Mouse (Mus musculus): ENCODE data around the gene Lzic. TPM values are rescaled to one million over a fixed set of nuclear protein-coding genes. Genes with fewer than 3 reads are reported as not detected.

Lzic gene
- total RNA-seq, 2 experiments from 2014 or later, result 13.1 to 16.1 TPM

DNA sequence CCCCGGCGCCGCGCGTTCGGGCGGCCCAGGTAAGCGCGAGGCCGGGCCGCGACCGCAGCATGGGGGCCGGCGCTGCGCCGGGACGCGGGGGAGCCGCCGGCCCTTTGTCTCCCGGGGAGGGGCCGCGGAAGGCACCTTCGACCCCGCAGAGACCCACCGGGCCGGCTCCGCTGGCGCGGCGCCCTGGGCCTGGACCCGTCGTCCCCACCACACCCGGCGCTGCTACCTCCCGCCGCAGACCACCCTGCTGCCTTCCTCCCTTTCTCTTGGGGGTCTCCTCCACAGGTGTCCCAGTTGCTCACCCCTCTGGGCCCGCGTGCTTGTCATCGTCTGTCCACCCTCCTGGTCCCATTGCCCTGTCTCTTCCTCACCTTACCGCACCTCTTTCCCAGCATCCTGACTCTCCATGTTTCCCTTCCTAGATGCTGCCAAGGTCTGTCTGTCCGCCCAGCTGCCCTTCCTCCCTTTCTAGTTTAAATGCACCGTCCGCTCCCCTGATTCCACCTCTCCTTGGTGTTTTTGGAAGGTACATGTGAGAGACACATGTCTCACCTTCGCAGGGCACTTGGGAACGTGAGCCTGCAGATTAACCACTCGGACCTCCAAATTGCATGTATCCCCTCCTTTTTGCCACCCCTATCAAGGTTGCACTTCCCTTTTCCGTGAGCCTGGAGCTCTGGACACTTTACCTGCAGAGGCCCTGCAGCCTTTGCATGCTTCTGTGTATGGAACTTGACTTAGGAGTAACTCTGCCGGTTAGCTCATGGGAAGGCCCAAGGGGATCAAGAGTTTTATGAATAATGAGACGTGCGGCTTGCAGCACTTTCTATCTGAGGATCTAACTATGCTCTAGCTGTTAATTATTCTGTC lies 33.6 kb downstream of the Lzic start:
- Histone ChIP-seq H3K27ac (peak overlapping the region; percentile 88), H3K4me3 (peak overlapping the region; percentile 95)
- intact Hi-C loops (cut with DNase I), result loop anchor here (5.0 kb wide), 1 partner anchor 219 kb away; the partner anchor contains the start of gene Tmem201
- no peak for DNase-seq
- no peak for TF ChIP-seq CTCF (IDR thresholded peaks at IDR 0.05)

- intact Hi-C loops (cut with DNase I), result no loop called here
- TF ChIP-seq CTCF (IDR thresholded peaks at IDR 0.05), result no peak
- peak overlapping the region; percentile 88 for H3K27ac ChIP-seq
- peak; percentile 69 for DNase-seq
- peak overlapping the region; percentile 95 for H3K4me3 ChIP-seq
These were observed 36.2 kb downstream of the Lzic start for GRCm38 (mm10) chr4:149521258-149521657.

- no peak for DNase-seq
- no peak for TF ChIP-seq CTCF (IDR thresholded peaks at IDR 0.05)
- Histone ChIP-seq H3K27ac (peak overlapping the region; percentile 88), H3K4me3 (no peak overlapping the region)
- intact Hi-C loops (cut with DNase I), result no loop called here
These were observed 38.9 kb downstream of the Lzic start for GRCm38 (mm10) chr4:149523961-149524360.

DNA sequence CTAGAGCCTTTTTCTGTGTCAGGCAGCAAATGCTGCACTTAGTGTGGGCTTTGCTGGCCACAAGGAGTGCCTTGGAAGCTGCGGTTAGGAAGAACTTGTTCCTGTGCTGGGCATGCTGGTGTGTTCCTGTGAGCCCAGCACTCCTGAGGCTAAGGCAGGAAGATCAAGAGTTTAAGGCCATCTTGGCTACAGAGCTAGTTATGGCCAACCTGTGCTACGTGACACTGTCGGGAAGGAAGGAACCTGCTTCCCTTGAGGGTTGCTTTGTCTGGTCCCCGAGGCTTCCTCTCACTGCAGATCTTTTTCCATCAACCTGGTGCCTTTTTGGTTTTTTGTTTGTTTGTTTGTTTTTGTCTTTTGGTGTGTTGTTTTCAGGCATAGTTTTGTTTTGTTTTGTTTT lies 40.1 kb downstream of the Lzic start:
- no peak for TF ChIP-seq CTCF (IDR thresholded peaks at IDR 0.05)
- DNase-seq, result no peak
- intact Hi-C loops (cut with DNase I), result no loop called here
- Histone ChIP-seq H3K4me3 (no peak overlapping the region; the same call in 1 of the 2 replicates), H3K27ac (peak overlapping the region; percentile 88)

GRCm38 (mm10) chr4:149525811-149526210 lies 40.8 kb downstream of the Lzic start:
- no peak for DNase-seq
- intact Hi-C loops (cut with DNase I), result no loop called here
- no peak for TF ChIP-seq CTCF (IDR thresholded peaks at IDR 0.05)
- Histone ChIP-seq H3K4me3 (peak overlapping the region; percentile 54), H3K27ac (peak overlapping the region; percentile 88)

GRCm38 (mm10) chr4:149526330-149526729 lies 41.3 kb downstream of the Lzic start:
- no peak for TF ChIP-seq CTCF (IDR thresholded peaks at IDR 0.05)
- Histone ChIP-seq H3K4me3 (peak overlapping the region; percentile 54), H3K27ac (peak overlapping the region; percentile 88)
- intact Hi-C loops (cut with DNase I), result no loop called here
- DNase-seq, result peak; percentile 58

GRCm38 (mm10) chr4:149527621-149528354 lies 42.8 kb downstream of the Lzic start:
- Histone ChIP-seq H3K27ac (peak overlapping the region; percentile 88), H3K4me3 (peak overlapping the region; percentile 54)
- no peak for DNase-seq
- TF ChIP-seq CTCF (IDR thresholded peaks at IDR 0.05), result no peak
- intact Hi-C loops (cut with DNase I), result no loop called here

DNA sequence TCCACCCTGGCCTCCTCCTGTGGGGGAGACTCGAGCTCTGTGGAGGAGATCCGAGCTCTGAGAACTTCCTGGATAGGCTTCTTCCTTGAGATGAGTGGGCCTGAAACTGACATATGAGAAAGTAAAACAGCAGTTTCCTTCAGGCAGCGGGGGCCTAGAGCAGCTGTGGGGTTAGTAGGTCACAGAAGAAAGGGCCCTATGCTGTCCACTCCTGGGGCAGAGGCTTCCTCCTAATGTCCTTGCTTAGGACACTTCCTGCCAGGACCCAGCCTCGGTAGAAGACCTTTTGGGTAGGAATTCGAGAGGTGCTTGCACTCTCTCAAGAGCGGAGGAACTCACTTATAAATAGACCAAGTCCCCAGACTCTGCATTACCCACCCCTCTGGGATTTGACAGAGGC lies 44.7 kb downstream of the Lzic start:
- H3K4me3 ChIP-seq, result peak overlapping the region; percentile 13
- peak overlapping the region; percentile 76 for H3K27ac ChIP-seq
- TF ChIP-seq CTCF (IDR thresholded peaks at IDR 0.05), result no peak
- no peak for DNase-seq
- intact Hi-C loops (cut with DNase I), result no loop called here

DNA sequence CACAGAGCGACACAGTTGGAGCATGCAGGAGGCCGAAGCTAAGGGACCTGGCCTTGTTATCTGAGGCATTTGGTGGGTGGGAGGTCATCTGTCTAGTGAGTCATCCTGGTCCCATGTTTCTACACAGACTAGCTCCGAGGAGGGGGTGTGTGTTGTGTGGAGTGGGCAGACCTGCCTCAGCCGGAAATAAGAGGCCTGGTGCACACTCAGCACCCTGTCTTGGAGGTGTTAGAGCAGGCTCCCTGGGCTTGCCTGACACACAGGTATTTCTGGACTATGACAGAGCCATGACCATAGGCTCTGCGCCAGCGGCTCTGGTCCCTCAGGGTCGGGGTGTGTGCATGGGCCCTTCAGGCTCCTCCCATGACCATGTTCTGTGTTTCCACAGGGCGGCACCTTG lies 54.4 kb downstream of the Lzic start:
- Histone ChIP-seq H3K4me3 (no peak overlapping the region), H3K27ac (peak overlapping the region; percentile 57; the same call in 1 of the 2 replicates)
- no peak for TF ChIP-seq CTCF (IDR thresholded peaks at IDR 0.05)
- intact Hi-C loops (cut with DNase I), result no loop called here
- peak; percentile 65 for DNase-seq

DNA sequence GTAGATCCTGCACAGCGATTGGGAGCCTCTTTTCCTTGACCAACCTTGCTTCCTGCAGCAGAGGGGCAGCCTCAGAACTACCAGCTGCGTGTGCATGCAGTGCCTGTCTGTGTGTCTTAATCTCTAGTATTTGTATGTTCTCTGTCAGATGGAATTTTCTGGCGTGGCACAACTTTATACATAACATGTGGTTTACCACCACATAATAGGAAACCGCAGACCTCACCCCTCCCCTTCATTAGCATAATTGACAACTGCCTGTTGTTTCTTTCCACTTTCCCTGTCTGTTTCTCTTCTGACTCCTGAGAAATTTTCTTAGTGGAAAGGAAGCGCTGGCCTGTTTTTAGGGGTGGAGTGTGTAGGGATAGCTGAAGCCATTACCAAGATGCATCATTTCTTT lies 56.9 kb downstream of the Lzic start:
- no peak overlapping the region for H3K4me3 ChIP-seq
- DNase-seq, result no peak
- intact Hi-C loops (cut with DNase I), result loop anchor here (2.0 to 5.0 kb wide), 6 partner anchors 35 to 400 kb away; partner anchors contain the start of gene Rbp7
- TF ChIP-seq CTCF (IDR thresholded peaks at IDR 0.05), result no peak
- no peak overlapping the region for H3K27ac ChIP-seq

GRCm38 (mm10) chr4:149542431-149542830 lies 57.4 kb downstream of the Lzic start:
- no peak overlapping the region for H3K27ac ChIP-seq
- DNase-seq, result peak; percentile 23
- H3K4me3 ChIP-seq, result no peak overlapping the region
- intact Hi-C loops (cut with DNase I), result loop anchor here (2.0 to 5.0 kb wide), 6 partner anchors 35 to 400 kb away; partner anchors contain the start of gene Rbp7
- TF ChIP-seq CTCF (IDR thresholded peaks at IDR 0.05), result no peak

- DNase-seq, result peak; percentile 88
- no peak overlapping the region for H3K27ac ChIP-seq
- TF ChIP-seq CTCF (IDR thresholded peaks at IDR 0.05), result peak; percentile 98
- H3K4me3 ChIP-seq, result no peak overlapping the region
- intact Hi-C loops (cut with DNase I), result loop anchor here (2.0 to 5.0 kb wide), 6 partner anchors 36 to 401 kb away; partner anchors contain the start of gene Rbp7
These were observed 58.0 kb downstream of the Lzic start for GRCm38 (mm10) chr4:149542927-149543553.

All from gastrocnemius, adult 2 months (tissue).